ENCODE assay signal across 8 mouse cellular contexts in the genomic region with DNA sequence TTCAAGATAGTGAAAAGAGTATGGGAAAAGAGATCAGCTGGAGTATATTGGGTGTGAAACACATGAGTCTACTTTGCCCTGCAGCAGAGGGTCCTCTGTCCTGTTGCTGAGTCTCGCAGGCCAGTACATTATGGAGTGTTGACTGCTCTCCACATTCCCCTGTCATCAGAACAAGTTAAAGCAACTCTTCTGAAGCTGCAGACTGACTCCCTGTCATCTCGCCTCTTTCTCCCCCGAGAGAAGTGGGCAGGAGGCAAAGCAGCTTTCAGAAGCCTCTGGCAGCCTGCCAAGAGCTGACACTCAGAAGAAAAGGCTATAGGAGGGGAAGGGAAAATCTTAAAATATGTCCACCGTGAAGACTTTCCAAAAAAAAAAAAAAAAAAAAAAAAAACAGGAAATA. TPM values are rescaled to one million over a fixed set of nuclear protein-coding genes. Genes with fewer than 3 reads are reported as not detected.
DNase-seq lines count a peak whose midpoint lies in the region; ATAC-seq lines count a peak whose summit lies in the region.

No protein-coding gene starts in this region.

- H3K4me1 ChIP-seq in lung, embryonic 16.5 days (replicated peaks; ENCODE audit: control insufficient read depth, insufficient read depth, low read length), result peaks cover 11% of the 10 kb centered on the region
- H3K4me1 ChIP-seq in midbrain, embryonic 14.5 days (ENCODE audit: control insufficient read depth, insufficient read depth, low read length), result peaks cover 13% of the 10 kb centered on the region

- no peaks in the 10 kb centered on the region for H3K9me3 ChIP-seq in lung, embryonic 16.5 days (ENCODE audit: control insufficient read depth, low read length)
- H3K9me3 ChIP-seq in midbrain, embryonic 14.5 days (ENCODE audit: control insufficient read depth, low read length), result no peaks in the 10 kb centered on the region

- peak; percentile 32 for DNase-seq in adrenal gland, postnatal 14 days
- DNase-seq in adrenal gland, adult 2 months, result no peak
- no peak for DNase-seq in lung, postnatal 25 days (ENCODE audit: low spot score)
- DNase-seq in heart, postnatal 14 days, result peak; percentile 9 to 10
- DNase-seq in midbrain, embryonic 14.5 days, result peak; percentile 86
- no peak for DNase-seq in urinary bladder, adult 18-20 months (ENCODE audit: low spot score in 2 of 2)
- DNase-seq in left cerebral cortex, adult 18-20 months (ENCODE audit: low spot score in 2 of 2), result no peak

- intact Hi-C loops in heart, postnatal 14 days (cut with DNase I), result no loop called here

- peak overlapping the region; percentile 45 for H3K4me2 ChIP-seq in lung, embryonic 16.5 days (ENCODE audit: low read depth, low read length)
- peak overlapping the region; percentile 29 for H3K4me2 ChIP-seq in midbrain, embryonic 14.5 days (ENCODE audit: low read length)

- no peak overlapping the region for H3K4me3 ChIP-seq in lung, embryonic 16.5 days (ENCODE audit: low read length)
- no peak overlapping the region for H3K4me3 ChIP-seq in midbrain, embryonic 14.5 days (replicated peaks; ENCODE audit: low read depth, low read length)

- no peak overlapping the region for H3K9ac ChIP-seq in lung, embryonic 16.5 days (ENCODE audit: low read length)
- H3K9ac ChIP-seq in midbrain, embryonic 14.5 days (replicated peaks; ENCODE audit: low read length), result no peak overlapping the region

- H3K27me3 ChIP-seq in lung, embryonic 16.5 days (ENCODE audit: control insufficient read depth, insufficient read depth, low read depth, low read length), result no peaks in the 10 kb centered on the region
- no peaks in the 10 kb centered on the region for H3K27me3 ChIP-seq in midbrain, embryonic 14.5 days (ENCODE audit: control insufficient read depth, insufficient read depth, low read length)

- peak; percentile 89 for ATAC-seq in lung, embryonic 16.5 days (ENCODE audit: low read depth)
- no peak; the same call in 1 of the 2 replicates for ATAC-seq in midbrain, embryonic 14.5 days (ENCODE audit: low FRiP score, low TSS enrichment)

- H3K27ac ChIP-seq in lung, embryonic 16.5 days (ENCODE audit: low read length), result no peak overlapping the region
- H3K27ac ChIP-seq in midbrain, embryonic 14.5 days (replicated peaks; ENCODE audit: low read depth, low read length), result 0 out of 2 replicates have a peak overlapping the region, but pooled peaks have one; percentile 8

- H3K36me3 ChIP-seq in lung, embryonic 16.5 days (ENCODE audit: control insufficient read depth, insufficient read depth, low read length), result no peaks in the 10 kb centered on the region
- H3K36me3 ChIP-seq in midbrain, embryonic 14.5 days (ENCODE audit: control insufficient read depth, insufficient read depth, low read length), result no peaks in the 10 kb centered on the region

- WGBS in lung, embryonic 16.5 days, result 3% methylated on average over 4 of the region's 4 CpGs
- 2% methylated on average over 4 of the region's 4 CpGs for WGBS in midbrain, embryonic 14.5 days

RNA-seq across cellular contexts. Expression of gene Sp5, which starts 31.7 kb away (rescaled TPM):
- 2.0 and 3.5 TPM in 2 replicates for total RNA-seq in adrenal gland, postnatal 14 days (2021)
- total RNA-seq in adrenal gland, adult 2 months (2021), result 1 to 10 TPM; 1.7 to 2.8 TPM
- 15.6 and 17.6 TPM in 2 replicates for polyA plus RNA-seq in adrenal gland, adult 2 months (2012; rRNA removed)
- polyA plus RNA-seq in lung, embryonic 16.5 days (2015; fragmentation: Nextera tagmentation; extraction: Ambion mirVana), result 5.1 and 5.7 TPM in 2 replicates
- total RNA-seq in heart, postnatal 14 days (2021), result under 1 TPM in 1 of 2 experiments, not detected in 1; 0.12 TPM
- 28.3 and 31.2 TPM in 2 replicates for polyA plus RNA-seq in midbrain, embryonic 14.5 days (2014; fragmentation: Nextera tagmentation; extraction: Ambion mirVana)
- under 1 TPM; 0.26 to 0.44 TPM for total RNA-seq in left cerebral cortex, adult 18-20 months (2021)

Comparison
In these comparisons a context has a peak if more than half of its experiments do, and no peak if none do; other contexts are left out.
1. DNase-seq: peak in adrenal gland, postnatal 14 days (single experiment), heart, postnatal 14 days (2 of 2) and midbrain, embryonic 14.5 days (single experiment); none in adrenal gland, adult 2 months (single experiment), lung, postnatal 25 days (single experiment), urinary bladder, adult 18-20 months (0 of 2) and left cerebral cortex, adult 18-20 months (0 of 2).